Mouse (Mus musculus): ENCODE results near the gene Smc3. TPM values are rescaled to one million over a fixed set of nuclear protein-coding genes. Genes with fewer than 3 reads are reported as not detected.

Smc3 gene
- polyA plus RNA-seq, 1 experiment from 2014 or later = 63.2 TPM

- 76% methylated on average over 3 of the region's 3 CpGs for WGBS
- 0 out of 2 replicates have a peak, but pooled peaks cover 3% of the 10 kb centered on the region for H3K4me1 ChIP-seq (replicated peaks)
- no peak for ATAC-seq
- H3K27ac ChIP-seq = no peak overlapping the region
- no peak overlapping the region for H3K4me2 ChIP-seq (replicated peaks)
- H3K9ac ChIP-seq = no peak overlapping the region
- H3K27me3 ChIP-seq (replicated peaks) = no peaks in the 10 kb centered on the region
- H3K4me3 ChIP-seq (replicated peaks) = no peak overlapping the region
- H3K36me3 ChIP-seq = no peaks in the 10 kb centered on the region
- no peaks in the 10 kb centered on the region for H3K9me3 ChIP-seq
These were observed 31.6 kb upstream of the Smc3 start for GRCm38 (mm10) chr19:53568553-53568952.

DNA sequence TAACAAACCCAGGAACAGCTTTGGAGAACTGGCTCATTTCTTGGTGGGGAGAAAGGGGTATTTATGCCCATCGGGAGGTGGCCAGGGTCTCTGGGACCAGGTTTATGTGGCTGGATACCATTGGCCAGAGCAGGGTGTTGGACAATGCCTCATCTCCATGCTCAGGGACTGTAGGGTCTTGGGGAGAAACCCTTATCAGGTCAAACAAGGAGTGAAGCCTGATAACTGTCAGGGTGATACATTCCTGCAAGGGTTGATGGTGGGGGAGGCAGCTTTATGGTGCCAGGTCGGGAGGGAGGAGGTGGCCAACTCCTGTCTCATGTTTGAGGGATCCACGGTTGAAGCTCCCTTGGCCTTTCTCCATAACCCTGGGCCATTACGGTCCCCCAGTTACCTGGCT, 29.1 kb upstream of the Smc3 start:
- no peaks in the 10 kb centered on the region for H3K27me3 ChIP-seq (replicated peaks)
- no peak overlapping the region for H3K4me3 ChIP-seq (replicated peaks)
- H3K27ac ChIP-seq = no peak overlapping the region
- H3K4me1 ChIP-seq (replicated peaks) = 0 out of 2 replicates have a peak, but pooled peaks cover 4% of the 10 kb centered on the region
- no peak overlapping the region for H3K4me2 ChIP-seq (replicated peaks)
- WGBS = 62% methylated on average over 4 of the region's 4 CpGs
- H3K9me3 ChIP-seq = no peaks in the 10 kb centered on the region
- no peak overlapping the region for H3K9ac ChIP-seq
- no peak for ATAC-seq
- H3K36me3 ChIP-seq = no peaks in the 10 kb centered on the region

DNA sequence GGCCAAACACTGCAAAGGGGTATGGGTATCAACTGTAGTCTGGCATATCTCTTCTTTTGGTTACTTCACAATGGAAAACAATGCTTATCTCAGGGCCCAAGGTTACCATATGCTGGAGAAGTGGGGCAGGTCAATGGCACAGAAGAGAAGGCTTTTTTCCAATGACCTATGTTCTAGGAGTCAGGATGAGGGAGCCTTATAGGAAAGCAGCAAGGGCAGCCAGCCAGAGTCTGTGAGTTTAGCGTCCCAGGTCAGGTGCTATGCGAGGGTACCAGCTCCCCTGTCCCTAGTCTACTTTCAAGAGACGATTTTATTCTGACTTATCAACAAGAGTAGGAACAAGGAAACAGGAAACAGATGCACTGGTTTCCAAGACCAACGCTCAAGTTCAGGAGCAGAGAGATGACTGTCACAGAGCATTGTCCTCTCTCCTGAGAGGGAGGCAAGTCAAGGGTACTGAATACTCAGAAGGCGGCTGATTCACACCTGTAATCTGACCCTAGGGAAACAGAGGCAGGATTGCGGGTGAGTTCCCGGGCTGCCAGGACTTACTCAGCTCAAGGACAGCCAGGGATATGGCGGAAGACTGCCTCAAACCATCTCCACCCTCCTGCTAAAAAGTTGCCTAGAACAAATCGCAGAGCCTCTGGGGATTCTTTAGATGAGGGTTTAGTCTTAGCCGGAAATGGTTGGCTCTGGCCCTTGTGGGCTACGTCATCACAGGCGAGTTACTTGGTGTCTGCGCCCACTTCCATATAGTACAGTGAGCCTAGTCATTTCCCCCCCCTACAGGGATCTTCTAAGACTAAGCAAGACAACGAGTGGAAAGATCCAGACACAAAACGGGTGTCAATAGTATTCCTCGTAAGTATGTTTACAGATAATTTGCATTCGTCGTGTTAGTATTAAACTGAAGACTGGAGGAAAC, 28.4 kb upstream of the Smc3 start:
- H3K4me1 ChIP-seq (replicated peaks) = peaks cover 7% of the 10 kb centered on the region; the same call in 1 of the 2 replicates
- H3K27ac ChIP-seq = no peak overlapping the region
- H3K36me3 ChIP-seq = no peaks in the 10 kb centered on the region
- no peak overlapping the region for H3K4me3 ChIP-seq (replicated peaks)
- no peaks in the 10 kb centered on the region for H3K27me3 ChIP-seq (replicated peaks)
- no peak overlapping the region for H3K9ac ChIP-seq
- no peak for ATAC-seq
- H3K4me2 ChIP-seq (replicated peaks) = no peak overlapping the region
- 74% methylated on average over 18 of the region's 18 CpGs for WGBS
- no peaks in the 10 kb centered on the region for H3K9me3 ChIP-seq

DNA sequence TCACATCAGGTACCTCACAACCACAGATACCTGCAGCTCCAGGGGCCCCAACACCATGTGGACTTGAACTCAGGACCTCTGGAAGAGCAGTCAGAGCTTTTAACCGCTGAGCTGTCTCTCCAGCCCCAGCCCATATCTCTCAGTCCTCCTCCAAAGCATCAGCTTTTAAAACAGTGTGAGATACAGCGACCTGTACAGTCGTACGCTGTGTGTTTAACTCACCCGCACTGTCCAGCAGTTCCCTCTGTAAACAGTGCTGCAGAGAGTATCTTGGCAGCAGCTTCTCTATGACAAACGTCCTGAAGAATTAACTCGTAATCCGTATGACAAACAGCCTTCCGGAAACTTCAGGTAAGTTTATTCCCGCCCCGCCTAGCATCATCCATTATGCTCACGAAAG, 27.6 kb upstream of the Smc3 start:
- no peaks in the 10 kb centered on the region for H3K36me3 ChIP-seq
- no peak overlapping the region for H3K9ac ChIP-seq
- ATAC-seq = peak; percentile 60
- H3K27me3 ChIP-seq (replicated peaks) = no peaks in the 10 kb centered on the region
- no peak overlapping the region for H3K27ac ChIP-seq
- no peak overlapping the region for H3K4me2 ChIP-seq (replicated peaks)
- peaks cover 10% of the 10 kb centered on the region; the same call in 1 of the 2 replicates for H3K4me1 ChIP-seq (replicated peaks)
- H3K9me3 ChIP-seq = no peaks in the 10 kb centered on the region
- no peak overlapping the region for H3K4me3 ChIP-seq (replicated peaks)
- 28% methylated on average over 12 of the region's 12 CpGs for WGBS

- WGBS = 76% methylated on average over 3 of the region's 3 CpGs
- ATAC-seq = no peak
These were observed 27.0 kb upstream of the Smc3 start for GRCm38 (mm10) chr19:53573151-53573550.

GRCm38 (mm10) chr19:53574131-53574530, 26.1 kb upstream of the Smc3 start:
- Histone ChIP-seq H3K4me2 (replicated peaks) (no peak overlapping the region), H3K27ac (no peak overlapping the region), H3K36me3 (no peaks in the 10 kb centered on the region), H3K9me3 (no peaks in the 10 kb centered on the region), H3K4me1 (replicated peaks) (peaks cover 10% of the 10 kb centered on the region; the same call in 1 of the 2 replicates), H3K9ac (no peak overlapping the region), H3K27me3 (replicated peaks) (no peaks in the 10 kb centered on the region), H3K4me3 (replicated peaks) (no peak overlapping the region)
- no peak for ATAC-seq
- whole genome bisulfite sequencing = 71% methylated on average over 8 of the region's 8 CpGs

More at GRCm38 (mm10) chr19:53573151-53573550, 27.0 kb upstream of the Smc3 start:
- H3K4me1 ChIP-seq (replicated peaks) = peaks cover 10% of the 10 kb centered on the region; the same call in 1 of the 2 replicates
- no peak overlapping the region for H3K9ac ChIP-seq
- H3K36me3 ChIP-seq = no peaks in the 10 kb centered on the region
- no peak overlapping the region for H3K4me3 ChIP-seq (replicated peaks)
- H3K9me3 ChIP-seq = no peaks in the 10 kb centered on the region
- no peak overlapping the region for H3K27ac ChIP-seq
- H3K27me3 ChIP-seq (replicated peaks) = no peaks in the 10 kb centered on the region
- no peak overlapping the region for H3K4me2 ChIP-seq (replicated peaks)

GRCm38 (mm10) chr19:53574546-53574945, 25.7 kb upstream of the Smc3 start:
- ATAC-seq = no peak
- 88% methylated on average over 7 of the region's 7 CpGs for WGBS
- peaks cover 10% of the 10 kb centered on the region; the same call in 1 of the 2 replicates for H3K4me1 ChIP-seq (replicated peaks)
- H3K9ac ChIP-seq = no peak overlapping the region
- H3K27me3 ChIP-seq (replicated peaks) = no peaks in the 10 kb centered on the region
- H3K36me3 ChIP-seq = no peaks in the 10 kb centered on the region
- H3K4me3 ChIP-seq (replicated peaks) = no peak overlapping the region
- H3K27ac ChIP-seq = no peak overlapping the region
- no peaks in the 10 kb centered on the region for H3K9me3 ChIP-seq
- no peak overlapping the region for H3K4me2 ChIP-seq (replicated peaks)

DNA sequence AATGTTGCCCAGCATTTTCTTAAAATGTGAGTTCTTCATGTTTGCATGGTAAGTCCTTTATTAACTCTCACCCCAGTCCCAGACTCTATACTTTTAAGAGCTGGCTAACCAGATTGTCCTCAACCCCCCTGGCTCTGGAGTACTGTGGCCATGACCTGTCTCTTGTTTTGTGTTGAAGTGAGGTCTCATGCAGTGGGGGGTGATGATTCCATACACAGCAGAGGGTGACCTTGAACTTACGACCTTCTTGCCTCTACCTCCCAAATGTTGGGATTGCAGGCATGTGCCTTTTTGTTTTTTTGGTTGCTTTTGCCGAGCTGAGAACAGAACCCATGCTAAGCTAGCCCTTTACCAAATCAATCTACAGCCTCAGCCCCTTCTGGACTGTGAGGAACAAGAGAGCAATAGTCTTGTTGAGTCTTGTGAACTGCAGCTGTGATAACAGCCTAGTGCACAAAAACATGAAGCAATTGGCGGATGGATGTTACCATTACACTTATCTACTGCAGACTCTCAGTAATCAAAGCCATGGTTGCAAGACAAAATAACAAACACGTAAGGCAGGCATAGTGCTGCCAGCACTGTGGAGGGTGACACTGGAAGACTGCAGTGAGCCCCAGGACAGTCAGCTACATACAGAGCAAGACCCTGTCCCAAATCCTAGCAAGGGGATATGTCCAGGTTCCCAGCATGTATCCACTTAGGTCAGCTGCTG, 24.7 kb upstream of the Smc3 start:
- no peak for ATAC-seq
- Histone ChIP-seq H3K4me3 (replicated peaks) (no peak overlapping the region), H3K4me2 (replicated peaks) (no peak overlapping the region), H3K27me3 (replicated peaks) (no peaks in the 10 kb centered on the region), H3K27ac (no peak overlapping the region), H3K9ac (no peak overlapping the region), H3K4me1 (replicated peaks) (peaks cover 10% of the 10 kb centered on the region; the same call in 1 of the 2 replicates), H3K36me3 (no peaks in the 10 kb centered on the region), H3K9me3 (no peaks in the 10 kb centered on the region)
- WGBS = 80% methylated on average over 4 of the region's 4 CpGs

GRCm38 (mm10) chr19:53576061-53576460, 24.1 kb upstream of the Smc3 start:
- H3K4me3 ChIP-seq (replicated peaks) = no peak overlapping the region
- H3K4me2 ChIP-seq (replicated peaks) = no peak overlapping the region
- H3K36me3 ChIP-seq = no peaks in the 10 kb centered on the region
- H3K9ac ChIP-seq = no peak overlapping the region
- H3K9me3 ChIP-seq = no peaks in the 10 kb centered on the region
- no peaks in the 10 kb centered on the region for H3K27me3 ChIP-seq (replicated peaks)
- 56% methylated on average over 7 of the region's 7 CpGs for WGBS
- ATAC-seq = no peak
- no peak overlapping the region for H3K27ac ChIP-seq
- peaks cover 10% of the 10 kb centered on the region; the same call in 1 of the 2 replicates for H3K4me1 ChIP-seq (replicated peaks)

- WGBS = 55% methylated on average over 11 of the region's 11 CpGs
- Histone ChIP-seq H3K9ac (no peak overlapping the region), H3K9me3 (no peaks in the 10 kb centered on the region), H3K4me1 (replicated peaks) (peaks cover 7% of the 10 kb centered on the region; the same call in 1 of the 2 replicates), H3K36me3 (no peaks in the 10 kb centered on the region), H3K27me3 (replicated peaks) (no peaks in the 10 kb centered on the region), H3K4me2 (replicated peaks) (no peak overlapping the region), H3K27ac (no peak overlapping the region), H3K4me3 (replicated peaks) (no peak overlapping the region)
- peak; percentile 54 for ATAC-seq
These were observed 23.0 kb upstream of the Smc3 start for GRCm38 (mm10) chr19:53577025-53577800.

DNA sequence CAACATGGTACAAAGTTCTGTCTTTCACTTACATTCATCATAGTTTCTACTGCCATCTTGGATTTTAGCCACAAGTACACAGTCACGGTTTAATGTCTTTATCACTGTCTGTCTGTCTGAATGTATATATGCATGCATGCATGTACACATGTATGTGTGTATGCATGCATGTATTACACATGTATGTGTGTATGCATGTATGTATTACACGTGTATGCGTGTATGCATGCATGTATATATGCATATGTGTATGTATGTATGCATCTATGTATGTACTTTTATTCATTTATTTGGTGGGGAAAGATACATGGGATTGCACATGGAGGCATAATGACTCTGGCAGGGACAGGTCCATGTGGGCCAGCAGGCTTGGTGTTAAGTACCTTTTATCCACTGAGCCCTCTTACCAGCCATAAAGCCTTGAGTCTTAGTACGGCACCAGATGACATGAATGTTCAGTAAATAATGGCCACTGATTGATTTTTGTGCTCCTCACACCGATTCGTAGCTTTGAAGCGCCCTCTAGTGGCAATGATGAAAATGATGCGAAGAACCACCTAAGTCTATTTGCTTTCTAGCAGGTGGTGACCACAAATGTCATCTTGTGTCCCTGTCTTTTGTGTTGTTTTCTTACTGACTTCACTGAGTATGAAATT, 21.5 kb upstream of the Smc3 start:
- no peaks in the 10 kb centered on the region for H3K36me3 ChIP-seq
- H3K9me3 ChIP-seq = no peaks in the 10 kb centered on the region
- no peak overlapping the region for H3K27ac ChIP-seq
- 0 out of 2 replicates have a peak overlapping the region, but pooled peaks have one; percentile 12 for H3K4me2 ChIP-seq (replicated peaks)
- H3K27me3 ChIP-seq (replicated peaks) = no peaks in the 10 kb centered on the region
- ATAC-seq = peak; percentile 67; the same call in 1 of the 2 replicates
- H3K4me1 ChIP-seq (replicated peaks) = peaks cover 7% of the 10 kb centered on the region; the same call in 1 of the 2 replicates
- 12% methylated on average over 8 of the region's 8 CpGs for WGBS
- H3K9ac ChIP-seq = no peak overlapping the region
- H3K4me3 ChIP-seq (replicated peaks) = no peak overlapping the region
